Mouse (Mus musculus) heart, embryonic 16.5 days (tissue): Measurements from ENCODE around the gene Wnk2. TPM values are rescaled to one million over a fixed set of nuclear protein-coding genes. Genes with fewer than 3 reads are reported as not detected.

Source experiments
- ATAC-seq: fragments of 200-750 bp; cut with Nextera tagmentation; replicated peaks from 2 replicates; pipeline ENCODE4 v1.8.0; 2017; ENCODE audit warnings: moderate number of reproducible peaks; ENCODE audit not compliant: insufficient read depth, low FRiP score; ENCODE audit errors: extremely low read depth
- H3K27ac ChIP-seq: fragments of 300-500 bp; sonication (generic); 2 replicates; pipeline ENCODE4 v1.5.1; 2014; ENCODE audit warnings: mild to moderate bottlenecking, low read length, control low read depth, moderate library complexity
- H3K27me3 ChIP-seq: fragments of 300-500 bp; sonication (generic); 2 replicates; pipeline ENCODE4 v1.6.1; 2014; ENCODE audit warnings: low read length, mixed read lengths; ENCODE audit not compliant: control insufficient read depth, insufficient read depth
- H3K36me3 ChIP-seq: fragments of 300-500 bp; sonication (generic); 2 replicates; pipeline ENCODE4 v1.6.1; 2014; ENCODE audit not compliant: control insufficient read depth, insufficient read depth
- H3K4me1 ChIP-seq: fragments of 300-500 bp; sonication (generic); 2 replicates; pipeline ENCODE4 v1.6.1; 2014; ENCODE audit warnings: low read length, mixed read lengths; ENCODE audit not compliant: control insufficient read depth, insufficient read depth
- H3K4me2 ChIP-seq: fragments of 300-500 bp; sonication (generic); 2 replicates; pipeline ENCODE4 v1.6.1; 2014; ENCODE audit warnings: low read depth, mild to moderate bottlenecking, control low read depth, low read length
- H3K4me3 ChIP-seq: fragments of 300-500 bp; sonication (generic); 2 replicates; pipeline ENCODE4 v1.5.1; 2014; ENCODE audit warnings: mild to moderate bottlenecking, control low read depth, low read length
- H3K9ac ChIP-seq: fragments of 300-500 bp; sonication (generic); 2 replicates; pipeline ENCODE4 v1.6.1; 2014; ENCODE audit warnings: low read length, control low read depth
- H3K9me3 ChIP-seq: fragments of 300-500 bp; sonication (generic); replicated peaks from 2 replicates; pipeline ENCODE4 v1.6.1; 2016; ENCODE audit warnings: low read length; ENCODE audit not compliant: control insufficient read depth
- whole genome bisulfite sequencing: fragments of 180-500 bp; shearing (Covaris S2); extraction: QIAGEN DNeasy Blood & Tissue Kit; methylation state at CpG from one replicate; pipeline ENCODE4 v1.1.7; 2014; 5-methylcytosine and 5-hydroxymethylcytosine counted together
- polyA plus RNA-seq: library from polyadenylated mRNA; unstranded; fragments of >200 nt; fragmentation: Nextera tagmentation; extraction: Ambion mirVana; gene quantifications from 2 replicates; pipeline ENCODE4 v1.2.1, GENCODE M21; 2015

Wnk2 gene
- polyA plus RNA-seq, 1 experiment from 2014 or later = 1.8 TPM

- peaks cover 1% of the 10 kb centered on the region; the same call in 1 of the 2 replicates for H3K4me1 ChIP-seq
- H3K4me2 ChIP-seq = no peak overlapping the region
- 67% methylated on average over 2 of the region's 2 CpGs for WGBS
- no peak overlapping the region for H3K9ac ChIP-seq
- no peaks in the 10 kb centered on the region for H3K36me3 ChIP-seq
- no peaks in the 10 kb centered on the region for H3K27me3 ChIP-seq
- no peak overlapping the region for H3K4me3 ChIP-seq
- ATAC-seq = no peak
- H3K9me3 ChIP-seq = no peaks in the 10 kb centered on the region
- no peak overlapping the region for H3K27ac ChIP-seq
Measured at GRCm38 (mm10) chr13:48990138-48990537, 157.7 kb downstream of the Wnk2 start.

Other genes starting within 250 kb of the Wnk2 start
- gene Fam120a, start 180.0 kb downstream of the Wnk2 start, polyA plus RNA-seq = 17.2 and 18.3 TPM in 2 replicates
- 78.8 and 84.5 TPM in 2 replicates for gene Ninj1, start 39.5 kb upstream of the Wnk2 start, polyA plus RNA-seq
- 143 and 144 TPM in 2 replicates for gene Card19, start 68.0 kb upstream of the Wnk2 start, polyA plus RNA-seq
- gene Susd3, start 100.7 kb upstream of the Wnk2 start, polyA plus RNA-seq = 1.4 and 1.8 TPM in 2 replicates
- 0.22 and 0.29 TPM in 2 replicates for gene Fgd3, start 172.3 kb upstream of the Wnk2 start, polyA plus RNA-seq
- gene Bicd2, start 193.6 kb upstream of the Wnk2 start, polyA plus RNA-seq = 55.9 and 59.8 TPM in 2 replicates